Mouse (Mus musculus) stomach, postnatal 0 days (tissue): Measurements from ENCODE around the gene Methig1. TPM values are rescaled to one million over a fixed set of nuclear protein-coding genes. Genes with fewer than 3 reads are reported as not detected.

Experiments used
- ATAC-seq: fragments of 200-750 bp; cut with Nextera tagmentation; 2 replicates; pipeline ENCODE4 v1.8.0; 2017; ENCODE audit not compliant: low FRiP score, low TSS enrichment
- DNase-seq: peaks from one replicate; pipeline ENCODE4 v3.0.0-alpha.2; 2016; ENCODE audit warnings: low spot score
- H3K27ac ChIP-seq: fragments of 300-500 bp; sonication (generic); replicated peaks from 2 replicates; pipeline ENCODE4 v1.5.1; 2014; ENCODE audit warnings: mild to moderate bottlenecking, control low read depth
- H3K27me3 ChIP-seq: fragments of 300-500 bp; sonication (generic); 2 replicates; pipeline ENCODE4 v1.6.1; 2014; ENCODE audit warnings: low read length; ENCODE audit not compliant: control insufficient read depth, insufficient read depth
- H3K36me3 ChIP-seq: fragments of 300-500 bp; sonication (generic); 2 replicates; pipeline ENCODE4 v1.6.1; 2014; ENCODE audit warnings: low read length, mixed read lengths; ENCODE audit not compliant: control insufficient read depth, insufficient read depth
- H3K4me1 ChIP-seq: fragments of 300-500 bp; sonication (generic); replicated peaks from 2 replicates; pipeline ENCODE4 v1.6.1; 2014; ENCODE audit warnings: antibody characterized with exemption; ENCODE audit not compliant: control insufficient read depth, insufficient read depth
- H3K4me2 ChIP-seq: fragments of 300-500 bp; sonication (generic); replicated peaks from 2 replicates; pipeline ENCODE4 v1.6.1; 2014; ENCODE audit warnings: low read depth, mild to moderate bottlenecking, control low read depth, moderate library complexity
- H3K4me3 ChIP-seq: fragments of 300-500 bp; sonication (generic); 2 replicates; pipeline ENCODE4 v1.5.1; 2014; ENCODE audit warnings: low read depth, low read length, control low read depth
- H3K9ac ChIP-seq: fragments of 300-500 bp; sonication (generic); 2 replicates; pipeline ENCODE4 v1.6.1; 2014; ENCODE audit warnings: mild to moderate bottlenecking, low read length, control low read depth, mixed read lengths
- H3K9me3 ChIP-seq: fragments of 300-500 bp; sonication (generic); 2 replicates; pipeline ENCODE4 v1.6.1; 2016; ENCODE audit warnings: low read length; ENCODE audit not compliant: control insufficient read depth
- CTCF ChIP-seq: IDR thresholded peaks from 2 replicates; pipeline ENCODE4 v1.5.1; 2016; ENCODE audit warnings: antibody characterized with exemption, low read depth, mild to moderate bottlenecking, moderate library complexity
- EP300 ChIP-seq: optimal IDR thresholded peaks from 2 replicates; pipeline ENCODE3; 2016; ENCODE audit warnings: antibody characterized with exemption
- WGBS: fragments of 180-500 bp; shearing (Covaris S2); extraction: QIAGEN DNeasy Blood & Tissue Kit; methylation state at CpG from one replicate; pipeline ENCODE4 v1.1.7; 2014; 5-methylcytosine and 5-hydroxymethylcytosine counted together
- polyA plus RNA-seq: library from polyadenylated mRNA; unstranded; fragments of >200 nt; fragmentation: Nextera tagmentation; extraction: Ambion mirVana; gene quantifications from 2 replicates; pipeline ENCODE4 v1.2.1, GENCODE M21; 2015

Gene Methig1
- polyA plus RNA-seq, 1 experiment from 2014 or later = not detected

GRCm38 (mm10) chr15:100387544-100388223 is 34.7 kb downstream of the Methig1 start:
- no peak for TF ChIP-seq EP300
- no peak for TF ChIP-seq CTCF
- no peak overlapping the region for H3K4me2 ChIP-seq
- DNase-seq (no peak), ATAC-seq (peak; percentile 38; the same call in 1 of the 2 replicates)
- H3K9ac ChIP-seq = no peak overlapping the region
- H3K27ac ChIP-seq = no peak overlapping the region
- 77% methylated on average over 17 of the region's 17 CpGs for WGBS
- H3K4me3 ChIP-seq = no peak overlapping the region
- no peaks in the 10 kb centered on the region for H3K9me3 ChIP-seq
- no peaks in the 10 kb centered on the region for H3K36me3 ChIP-seq
- H3K27me3 ChIP-seq = no peaks in the 10 kb centered on the region
- no peaks in the 10 kb centered on the region for H3K4me1 ChIP-seq

- Histone ChIP-seq H3K9ac (no peak overlapping the region), H3K4me1 (no peaks in the 10 kb centered on the region), H3K4me3 (no peak overlapping the region), H3K27ac (no peak overlapping the region), H3K27me3 (no peaks in the 10 kb centered on the region), H3K9me3 (no peaks in the 10 kb centered on the region), H3K36me3 (no peaks in the 10 kb centered on the region), H3K4me2 (no peak overlapping the region)
- TF ChIP-seq EP300 = no peak
- no peak for TF ChIP-seq CTCF
- WGBS = 82% methylated on average over 14 of the region's 16 CpGs
- no peak for ATAC-seq
- no peak for DNase-seq
These were observed 35.4 kb downstream of the Methig1 start for GRCm38 (mm10) chr15:100388224-100388835.

- no peak for TF ChIP-seq CTCF
- no peak for TF ChIP-seq EP300
- WGBS = 59% methylated on average over 9 of the region's 9 CpGs
- Histone ChIP-seq H3K9me3 (no peaks in the 10 kb centered on the region), H3K4me3 (no peak overlapping the region), H3K4me1 (no peaks in the 10 kb centered on the region), H3K4me2 (no peak overlapping the region), H3K9ac (no peak overlapping the region), H3K27ac (no peak overlapping the region), H3K27me3 (no peaks in the 10 kb centered on the region), H3K36me3 (peaks cover 1% of the 10 kb centered on the region; the same call in 1 of the 2 replicates)
- DNase-seq = no peak
- ATAC-seq = no peak
These were observed 35.9 kb downstream of the Methig1 start for GRCm38 (mm10) chr15:100388886-100389285.

GRCm38 (mm10) chr15:100391066-100391465 is 38.1 kb downstream of the Methig1 start:
- 71% methylated on average over 7 of the region's 7 CpGs for WGBS
- Histone ChIP-seq H3K4me2 (no peak overlapping the region), H3K4me3 (no peak overlapping the region), H3K27ac (no peak overlapping the region), H3K36me3 (peaks cover 6% of the 10 kb centered on the region), H3K4me1 (no peaks in the 10 kb centered on the region), H3K9me3 (no peaks in the 10 kb centered on the region), H3K27me3 (no peaks in the 10 kb centered on the region), H3K9ac (no peak overlapping the region)
- TF ChIP-seq CTCF = no peak
- no peak for TF ChIP-seq EP300
- DNase-seq = no peak
- ATAC-seq = no peak

- Histone ChIP-seq H3K4me1 (no peaks in the 10 kb centered on the region), H3K9me3 (no peaks in the 10 kb centered on the region), H3K4me2 (no peak overlapping the region), H3K36me3 (peaks cover 8% of the 10 kb centered on the region), H3K27ac (no peak overlapping the region), H3K9ac (no peak overlapping the region), H3K4me3 (no peak overlapping the region), H3K27me3 (no peaks in the 10 kb centered on the region)
- WGBS = 90% methylated on average over 7 of the region's 7 CpGs
- DNase-seq = no peak
- ATAC-seq = no peak
- TF ChIP-seq EP300 = no peak
- TF ChIP-seq CTCF = no peak
These were observed 38.6 kb downstream of the Methig1 start for GRCm38 (mm10) chr15:100391599-100391998.

GRCm38 (mm10) chr15:100393016-100393415 is 40.1 kb downstream of the Methig1 start:
- TF ChIP-seq EP300 (no peak), CTCF (no peak)
- no peak overlapping the region for H3K27ac ChIP-seq
- H3K4me2 ChIP-seq = no peak overlapping the region
- H3K4me1 ChIP-seq = no peaks in the 10 kb centered on the region
- H3K27me3 ChIP-seq = no peaks in the 10 kb centered on the region
- 85% methylated on average over 11 of the region's 11 CpGs for WGBS
- no peak overlapping the region for H3K4me3 ChIP-seq
- ATAC-seq = no peak
- DNase-seq = no peak
- peaks cover 11% of the 10 kb centered on the region for H3K36me3 ChIP-seq
- H3K9ac ChIP-seq = no peak overlapping the region
- no peaks in the 10 kb centered on the region for H3K9me3 ChIP-seq
